Mouse (Mus musculus) kidney, adult 9 months (tissue): Measurements from ENCODE around the gene Pdap1.
"Not testable (repeated sequence)": the region's sequence is repeated elsewhere in the genome, so short reads cannot be mapped to it uniquely, and the experiment has no call there.

Experiments used
- DNase-seq: peaks from one replicate; pipeline ENCODE4 v3.0.0; 2022

Gene Pdap1

DNA sequence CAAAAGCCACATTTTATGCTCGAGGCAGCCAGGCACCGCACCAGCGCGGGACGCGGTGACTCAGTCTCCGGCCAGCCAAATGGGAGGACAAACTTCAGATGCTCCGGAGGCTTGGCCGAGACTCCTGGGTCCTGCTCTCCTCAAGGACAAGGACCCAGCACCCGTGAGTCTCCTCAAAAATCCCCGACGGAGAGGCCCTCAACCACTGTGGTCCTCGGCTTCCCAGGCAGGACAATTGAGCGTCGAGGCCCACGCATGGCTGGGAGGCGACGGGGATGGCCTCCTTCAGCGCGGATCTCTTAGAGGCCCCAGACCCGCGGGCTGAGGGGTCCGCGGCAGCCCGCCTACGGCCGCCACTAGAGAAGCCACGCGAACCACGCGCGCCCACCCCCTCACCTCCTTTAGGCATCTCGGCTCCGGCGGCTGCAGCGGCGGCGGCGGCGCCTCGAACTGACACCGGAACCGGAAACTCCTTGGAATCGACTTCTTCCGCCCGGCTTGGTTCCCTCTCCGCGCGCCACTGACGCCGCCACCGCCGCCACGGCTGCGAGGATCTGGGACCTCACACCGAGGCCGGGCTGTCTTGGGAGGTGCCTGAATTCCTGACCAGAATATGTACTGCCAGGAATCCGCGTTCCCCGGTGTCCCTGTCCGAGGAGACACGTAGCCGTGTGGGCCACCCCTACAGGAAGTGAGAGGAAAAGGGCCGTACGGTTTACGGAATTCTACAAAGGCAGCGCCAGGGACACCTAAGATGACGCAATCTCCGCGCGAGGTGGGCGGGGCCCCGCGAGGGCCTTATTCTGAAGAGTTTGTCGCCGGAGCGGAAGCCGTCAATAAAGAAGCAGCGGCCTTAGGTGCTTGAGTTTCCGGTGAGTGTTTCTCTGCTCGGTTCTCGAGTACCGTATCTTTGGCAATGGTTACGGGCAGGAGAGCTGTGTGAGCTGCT, at the start of gene Pdap1, which contains the start of gene Bud31:
TSS of gene Pdap1 (minus strand) at position 668 of the 949 bp plus-strand sequence.
TSS of gene Bud31 (plus strand) at position 792 of the 949 bp plus-strand sequence.
- peak; percentile 96 for DNase-seq

DNA sequence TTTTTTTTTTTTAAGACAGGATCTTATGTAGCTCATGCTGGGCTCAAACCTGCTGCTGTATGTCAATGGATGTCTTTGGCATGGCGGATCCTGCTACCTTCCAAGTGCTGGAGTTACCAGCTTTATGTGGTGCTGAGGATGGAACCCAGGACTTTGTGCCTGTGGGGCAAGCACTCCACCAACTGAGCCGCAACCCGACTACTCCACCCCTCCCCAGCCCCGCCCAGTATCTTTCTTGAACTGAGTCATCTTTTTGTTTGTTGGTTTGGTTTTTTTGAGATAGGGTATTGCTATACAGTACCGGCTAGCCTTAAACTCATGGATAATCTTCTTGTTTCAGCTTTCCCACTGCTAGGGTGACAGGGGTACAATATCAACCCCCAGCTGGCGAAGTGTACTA, 49.4 kb upstream of the Pdap1 start:
- no peak for DNase-seq

DNA sequence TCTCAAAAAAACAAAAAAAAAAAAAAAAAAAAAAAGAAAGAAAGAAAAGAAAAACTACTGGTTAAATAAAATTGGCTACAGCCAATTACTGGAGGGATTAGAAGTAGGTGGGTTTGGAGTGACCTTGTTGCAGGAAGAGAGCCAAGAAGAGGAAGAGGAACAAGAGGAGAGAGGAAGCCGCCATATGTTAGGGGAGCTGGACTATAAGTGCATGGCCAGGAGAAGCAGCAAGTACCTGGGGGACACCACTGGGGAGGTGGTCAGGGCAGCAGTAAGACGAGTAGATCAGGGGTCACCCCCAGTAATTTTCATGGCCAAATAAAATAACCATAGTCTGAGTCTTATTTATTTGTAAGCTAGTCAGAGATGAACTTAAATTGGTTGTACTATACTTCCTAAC, 45.2 kb upstream of the Pdap1 start:
- DNase-seq, result no peak

GRCm38 (mm10) chr5:145178461-145178980, 38.5 kb upstream of the Pdap1 start:
- no peak for DNase-seq

GRCm38 (mm10) chr5:145167306-145167661, 27.2 kb upstream of the Pdap1 start:
- no peak for DNase-seq

DNA sequence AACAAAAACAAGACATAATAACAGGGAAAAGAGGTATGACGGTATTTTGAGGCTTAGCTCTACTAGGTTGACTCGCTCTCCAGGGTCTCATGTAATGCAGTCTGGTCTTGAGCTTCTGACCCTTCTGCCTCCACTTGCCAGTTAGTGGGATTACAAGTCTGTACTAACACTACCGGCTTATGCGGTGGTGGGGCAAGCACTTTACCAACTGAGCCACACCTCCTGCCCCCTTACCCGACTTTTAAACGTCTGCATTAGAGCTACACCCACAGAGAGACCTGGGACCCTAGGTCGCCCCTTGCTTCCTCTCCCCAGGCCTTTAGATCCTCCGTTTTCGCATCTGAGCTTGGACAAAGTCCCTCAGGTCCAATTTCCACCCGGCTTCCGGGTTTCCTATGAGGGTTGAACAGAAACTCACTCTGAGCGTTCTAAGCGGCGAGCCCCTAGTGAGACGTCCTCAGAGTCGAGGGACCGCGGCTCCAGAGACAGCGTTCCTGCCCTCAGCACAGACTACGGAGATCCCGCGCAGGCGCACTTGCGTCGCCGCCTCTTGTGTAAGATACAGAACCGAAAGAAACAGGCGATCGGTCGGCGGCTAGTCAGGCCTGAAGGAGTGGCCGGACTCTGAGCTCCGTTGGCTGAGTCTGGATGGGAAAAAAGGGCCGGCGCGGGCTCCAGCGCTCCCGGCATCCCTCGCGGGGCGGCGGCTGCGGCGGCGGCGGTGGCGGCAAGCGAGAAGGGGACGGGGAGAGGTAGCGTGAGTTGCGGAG, 26.7 kb upstream of the Pdap1 start, which contains the start of the genes Ptcd1 and Cpsf4:
TSS of gene Ptcd1 (minus strand) at position 573 of the 770 bp plus-strand sequence.
TSS of gene Cpsf4 (plus strand) at position 678 of the 770 bp plus-strand sequence.
- DNase-seq, result peak; percentile 99

DNA sequence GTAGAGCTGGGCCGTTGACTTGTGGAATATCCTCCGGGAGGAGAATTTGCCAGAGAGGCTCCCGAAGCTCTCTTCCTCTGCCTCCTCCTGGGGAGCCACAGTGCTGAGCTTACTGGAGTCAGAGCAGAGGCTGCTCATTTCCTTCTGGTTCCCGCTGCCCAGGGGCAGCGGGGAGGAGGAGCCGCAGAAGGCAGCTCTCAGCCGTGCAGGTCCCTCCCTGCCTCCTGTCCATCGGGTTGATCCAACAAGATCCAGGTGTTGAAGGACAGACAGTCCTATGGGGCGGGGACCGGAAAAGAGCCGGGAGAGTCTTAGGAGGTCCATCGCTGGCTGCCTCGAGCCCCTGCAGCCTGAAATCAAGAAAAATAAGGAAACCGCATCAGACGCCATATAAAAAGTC, 25.1 kb upstream of the Pdap1 start:
- DNase-seq, result no peak

GRCm38 (mm10) chr5:145164710-145165109, 24.7 kb upstream of the Pdap1 start:
- peak; percentile 36 for DNase-seq

DNA sequence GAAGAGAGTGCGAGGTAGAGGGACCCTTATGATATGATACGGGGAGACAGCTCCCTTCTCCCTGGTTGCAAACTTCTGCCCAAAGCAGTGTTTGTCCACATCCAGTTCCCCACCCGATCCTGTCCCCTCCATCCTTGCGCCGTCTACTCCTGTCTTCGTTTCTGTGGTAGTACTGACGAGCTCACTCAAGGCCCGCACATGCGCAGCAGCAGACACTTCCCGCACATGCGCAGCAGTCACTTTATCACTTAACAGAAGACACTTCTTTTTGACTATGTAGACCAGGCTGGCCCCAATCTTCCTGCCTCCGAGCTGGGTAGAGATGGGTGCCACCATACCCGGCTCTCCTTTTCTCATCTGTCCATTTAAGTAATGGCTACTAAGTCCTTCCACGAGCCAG, 21.3 kb upstream of the Pdap1 start:
- no peak for DNase-seq

- no peak for DNase-seq
Observed at GRCm38 (mm10) chr5:145152690-145153089, 12.7 kb upstream of the Pdap1 start.

GRCm38 (mm10) chr5:145149294-145149693, 9.3 kb upstream of the Pdap1 start:
- no peak for DNase-seq

DNA sequence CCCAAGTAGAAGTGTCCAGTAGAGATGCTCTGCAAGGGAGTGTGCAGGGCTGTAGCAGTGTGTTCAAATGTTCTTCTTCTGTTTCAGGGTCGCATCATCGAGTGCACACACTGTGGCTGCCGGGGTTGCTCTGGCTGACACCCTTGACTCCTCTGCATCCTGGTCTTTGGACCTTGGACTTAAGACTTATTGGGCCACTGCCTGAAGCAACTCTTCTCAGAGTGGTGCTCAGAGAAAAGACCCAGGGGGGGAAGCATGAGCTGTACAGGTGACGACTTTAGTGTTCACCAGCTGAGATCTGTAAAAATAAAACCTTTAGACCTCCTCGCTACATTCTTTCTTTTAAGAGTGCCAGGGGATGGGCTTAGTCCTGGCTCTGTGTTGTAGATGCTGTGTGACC, 7.7 kb upstream of the Pdap1 start:
- peak; percentile 77 for DNase-seq

DNA sequence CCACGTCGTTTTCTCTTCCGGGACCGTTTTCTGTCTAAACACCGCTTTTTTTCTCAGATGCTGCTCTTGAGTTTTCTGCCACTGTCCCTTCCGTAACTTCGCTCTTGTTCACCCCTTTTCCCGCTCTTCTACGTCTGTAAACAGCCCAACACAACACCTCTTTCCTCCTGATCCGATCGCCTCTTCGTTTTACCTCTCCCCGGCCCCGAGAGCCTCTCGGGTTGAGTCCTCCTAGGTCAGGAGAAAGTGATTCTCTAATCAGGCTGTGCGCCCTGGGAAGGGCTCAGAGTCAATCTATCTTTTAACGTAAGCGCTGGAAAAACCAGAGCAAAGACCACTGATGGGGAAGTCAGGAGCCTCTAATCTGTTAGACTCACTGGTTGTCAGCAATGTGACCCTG, 573 bp upstream of the Pdap1 start:
- no peak for DNase-seq

DNA sequence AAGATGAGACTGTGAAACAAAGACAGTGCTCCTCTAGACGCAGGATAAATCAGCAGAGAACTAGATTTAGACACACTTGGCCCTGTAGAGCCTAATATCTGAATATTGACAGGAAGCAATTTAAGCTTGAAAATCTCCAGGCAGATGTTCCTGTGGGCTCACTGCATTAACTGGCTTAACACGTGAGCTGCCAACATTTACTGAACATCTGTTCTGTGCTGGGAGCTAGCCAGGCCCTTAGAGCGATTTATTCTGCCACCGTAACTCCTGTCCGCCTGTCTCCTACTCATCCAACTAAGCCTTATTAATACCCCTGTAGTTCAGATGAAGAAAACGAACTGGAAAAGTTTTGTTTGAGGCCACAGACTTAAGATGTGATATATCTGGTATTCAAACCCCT, 1.2 kb downstream of the Pdap1 start:
- no peak for DNase-seq

DNA sequence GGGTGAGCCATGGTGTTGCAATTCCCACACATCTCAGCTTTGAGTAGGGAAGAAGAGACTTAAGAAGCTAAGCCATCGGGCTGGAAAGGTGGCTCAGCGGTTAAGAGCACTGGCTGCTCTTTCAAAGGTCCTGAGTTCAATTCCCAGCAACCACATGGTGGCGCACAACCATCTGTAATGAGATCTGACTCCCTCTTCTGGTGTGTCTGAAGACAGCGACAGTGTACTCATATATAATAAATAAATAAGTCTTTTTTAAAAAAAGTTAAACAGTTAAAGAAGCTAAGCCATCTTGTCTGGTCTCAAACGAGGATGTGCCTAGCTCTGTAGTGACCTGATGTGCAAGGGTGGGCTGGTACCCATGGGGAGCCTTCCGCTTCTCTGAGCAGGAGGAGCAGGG, 6.8 kb downstream of the Pdap1 start:
- not testable (repeated sequence) for DNase-seq

DNA sequence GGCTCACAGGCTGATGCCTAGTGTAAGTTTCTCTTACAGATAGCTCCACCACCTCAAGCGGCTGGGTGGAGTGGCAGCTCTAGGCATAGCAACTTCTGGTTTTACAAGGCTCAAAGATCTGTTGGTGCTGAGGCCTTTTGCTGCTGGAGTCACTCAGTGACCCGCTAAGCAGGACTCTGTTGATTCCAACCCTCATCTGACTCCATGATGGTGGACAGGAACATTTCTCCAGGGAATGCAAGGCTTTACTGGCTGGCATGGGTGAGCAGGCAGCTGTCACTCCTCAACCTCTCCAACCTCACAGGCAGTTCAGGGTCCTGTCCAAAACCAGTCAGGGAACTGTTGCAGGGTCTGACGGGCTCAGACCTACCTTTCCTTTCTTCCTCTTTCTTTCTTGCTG, 9.0 kb downstream of the Pdap1 start:
- no peak for DNase-seq

GRCm38 (mm10) chr5:145130191-145130590, 9.8 kb downstream of the Pdap1 start:
- no peak for DNase-seq

- DNase-seq, result not testable (repeated sequence)
Observed at GRCm38 (mm10) chr5:145129773-145130172, 10.3 kb downstream of the Pdap1 start.

GRCm38 (mm10) chr5:145129124-145129523, 10.9 kb downstream of the Pdap1 start:
- no peak for DNase-seq

DNA sequence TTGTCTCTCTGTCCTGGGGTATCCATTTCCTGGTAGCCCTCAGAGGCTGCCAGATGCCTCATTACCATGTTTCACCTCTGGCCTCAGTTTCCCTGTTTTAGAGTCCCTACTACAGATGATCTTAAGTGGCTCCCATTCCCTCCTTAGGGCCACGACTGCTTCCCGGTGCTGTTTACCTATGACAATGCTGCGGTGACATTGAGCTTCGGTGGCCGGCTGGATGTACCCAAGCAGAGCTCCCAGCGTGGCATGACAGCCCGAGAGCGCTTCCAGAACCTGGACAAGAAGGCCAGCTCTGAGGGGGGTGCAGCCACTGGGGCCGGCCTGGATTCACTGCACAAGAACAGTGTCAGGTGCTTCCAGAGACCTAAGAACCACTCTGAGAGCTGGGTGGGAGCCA, 13.5 kb downstream of the Pdap1 start:
- DNase-seq, result no peak

DNA sequence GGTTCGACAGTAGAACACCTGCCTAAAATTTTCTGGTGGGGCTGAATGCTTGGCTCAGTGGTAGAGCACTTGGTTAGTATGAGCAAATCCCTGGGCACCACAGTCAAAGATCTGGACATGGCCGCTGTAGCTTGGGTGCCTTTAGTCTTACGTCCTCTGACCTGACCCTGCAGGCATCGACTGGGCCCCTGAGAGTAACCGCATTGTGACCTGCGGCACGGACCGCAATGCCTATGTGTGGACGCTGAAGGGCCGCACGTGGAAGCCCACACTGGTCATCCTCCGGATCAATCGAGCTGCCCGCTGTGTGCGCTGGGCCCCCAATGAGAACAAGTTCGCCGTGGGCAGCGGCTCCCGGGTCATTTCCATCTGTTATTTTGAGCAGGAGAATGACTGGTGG, 16.6 kb downstream of the Pdap1 start:
- no peak for DNase-seq

GRCm38 (mm10) chr5:145120921-145121320, 19.1 kb downstream of the Pdap1 start:
- no peak for DNase-seq

DNA sequence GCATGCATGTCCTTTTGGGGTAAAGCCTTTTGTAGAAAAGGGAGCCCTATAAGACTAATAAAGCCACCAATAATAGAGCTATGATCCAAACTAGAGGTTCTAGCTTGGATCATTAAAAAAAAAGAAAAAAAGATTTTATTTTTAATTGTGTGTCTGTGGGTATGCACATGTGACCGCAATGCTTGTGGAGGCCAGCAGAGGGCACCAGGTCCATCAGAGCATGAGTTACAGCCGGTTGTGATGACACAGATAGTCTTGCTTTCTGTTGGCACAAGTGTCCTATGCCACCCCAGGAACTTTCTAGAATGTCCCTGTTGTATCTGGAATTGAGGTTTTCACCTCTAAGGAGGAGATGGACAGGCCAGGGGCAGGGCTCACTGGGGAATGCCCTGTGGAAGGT, 20.7 kb downstream of the Pdap1 start:
- DNase-seq, result no peak

DNA sequence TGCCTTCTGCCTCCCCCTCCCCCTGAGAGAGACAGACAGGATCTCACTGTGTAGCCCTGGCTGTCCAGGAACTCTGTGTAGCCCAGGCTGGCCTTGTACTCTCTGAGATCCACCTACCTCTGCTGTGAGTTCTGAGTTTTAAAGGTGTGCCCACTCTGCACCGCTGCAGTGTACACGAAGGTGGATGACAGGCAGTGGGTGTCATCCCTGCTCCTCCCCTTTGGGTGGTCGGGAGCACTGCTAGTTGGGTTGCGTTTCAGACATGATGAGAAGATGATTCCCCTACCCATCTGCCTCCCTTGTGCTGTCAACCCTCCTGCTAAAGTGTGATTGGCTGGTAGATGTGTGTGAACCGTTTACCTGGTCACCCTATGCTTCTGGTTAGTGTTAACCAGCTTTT, 21.6 kb downstream of the Pdap1 start:
- no peak for DNase-seq
